Mouse (Mus musculus): Measurements from ENCODE around the gene Abtb2. TPM values are rescaled to one million over a fixed set of nuclear protein-coding genes. Genes with fewer than 3 reads are reported as not detected.

The Abtb2 gene
- total and polyA plus RNA-seq, 3 experiments = 0.12 to 0.13 TPM; not detected in 1

DNA sequence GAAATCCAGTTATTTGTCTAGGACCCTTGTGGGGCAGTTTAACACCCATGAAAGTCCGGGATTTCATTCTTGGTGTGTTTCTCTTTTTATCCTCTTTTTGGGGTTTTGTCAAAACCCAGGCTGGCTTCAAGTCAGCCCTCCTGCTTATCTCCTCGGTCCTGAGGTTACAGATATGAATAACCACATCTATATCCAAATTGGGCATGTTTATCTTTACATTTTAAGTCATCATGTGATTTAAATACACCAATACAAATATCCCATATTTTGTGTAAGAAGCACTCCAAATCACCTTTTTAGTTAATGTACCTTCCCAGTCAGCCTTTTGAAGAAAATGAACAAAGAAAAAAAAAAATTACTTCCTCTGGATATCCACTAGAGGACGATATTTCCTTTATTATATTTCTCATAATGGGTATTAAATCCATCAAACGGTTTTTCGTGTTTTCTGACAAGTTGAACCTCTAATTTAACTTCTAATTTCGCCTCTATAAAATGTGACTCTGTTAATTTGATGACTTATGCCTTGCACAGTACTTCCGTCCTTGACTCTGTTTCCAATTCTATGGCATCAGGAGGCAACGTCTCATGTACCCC is 1.6 kb upstream of the Abtb2 start (continued):
- no peak for TF ChIP-seq MAX (IDR thresholded peaks at IDR 0.05; ENCODE audit: low read length)

DNA sequence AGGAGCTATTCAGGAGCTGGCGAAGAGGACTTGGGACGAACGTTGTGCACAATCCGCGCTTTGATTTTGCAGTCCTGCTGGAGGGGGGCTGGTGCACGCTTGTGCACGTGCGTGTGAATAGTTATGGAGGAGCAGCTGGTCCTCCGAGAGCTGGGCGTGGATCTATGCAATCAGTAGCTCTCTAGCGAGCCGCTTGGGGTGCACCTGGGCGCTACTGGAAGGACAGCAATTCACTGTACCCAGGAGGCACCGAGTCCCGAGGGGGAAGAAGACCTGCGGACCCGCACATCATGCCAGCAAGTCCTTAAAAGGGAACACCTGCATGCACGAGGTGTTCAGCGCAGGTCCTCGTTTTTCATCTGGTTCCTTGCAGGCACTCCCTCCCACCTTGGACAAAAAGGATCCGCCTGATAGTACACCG is 929 bp upstream of the Abtb2 start:
- Histone ChIP-seq H3K79me2 (ENCODE audit: control insufficient read depth, insufficient read depth, low read length, poor library complexity) (no peaks in the 10 kb centered on the region), H3K27me3 (ENCODE audit: control insufficient read depth in 1 of 2, insufficient read depth in 2 of 2, low read length in 2 of 2) (peaks cover 3 to 4% of the 10 kb centered on the region in 2 experiments), H3K4me3 (ENCODE audit: control insufficient read depth in 1 of 2, insufficient read depth in 1 of 2, low read depth in 2 of 2, low read length in 2 of 2) (no peak overlapping the region), H3K36me3 (ENCODE audit: control insufficient read depth in 1 of 2, insufficient read depth in 2 of 2, low read length in 2 of 2) (no peaks in the 10 kb centered on the region), H3K4me1 (ENCODE audit: control insufficient read depth in 1 of 2, insufficient read depth in 2 of 2, low read length in 2 of 2) (no peaks in the 10 kb centered on the region), H3K27ac (ENCODE audit: control insufficient read depth, low read depth, low read length) (no peak overlapping the region), H3K9ac (ENCODE audit: control insufficient read depth, low read depth, low read length, poor library complexity, severe bottlenecking) (no peak overlapping the region), H3K9me3 (replicated peaks; ENCODE audit: insufficient read depth, low read length) (no peaks in the 10 kb centered on the region)
- no peak for DNase-seq (ENCODE audit: low read depth, low spot score)
- no peak for TF ChIP-seq NRF1 (IDR thresholded peaks at IDR 0.05; ENCODE audit: insufficient read depth, low read depth, low read length, poor library complexity, severe bottlenecking)
- no peak for TF ChIP-seq CHD2 (IDR thresholded peaks at IDR 0.05; ENCODE audit: low read length)
- no peak for TF ChIP-seq CTCF (IDR thresholded peaks at IDR 0.05 in 2 of 3, conservative IDR thresholded peaks at IDR 0.05 in 1 of 3; ENCODE audit: control insufficient read depth in 1 of 3, insufficient read depth in 1 of 3, low read depth in 2 of 3, low read length in 3 of 3, poor library complexity in 1 of 3, severe bottlenecking in 1 of 3)
- no peak for TF ChIP-seq SMC3 (IDR thresholded peaks at IDR 0.05; ENCODE audit: low read depth, low read length)
- no peak for TF ChIP-seq ZKSCAN1 (IDR thresholded peaks at IDR 0.05; ENCODE audit: low read depth, low read length)
- no peak for TF ChIP-seq TBP (IDR thresholded peaks at IDR 0.05; ENCODE audit: low read depth, low read length)
- TF ChIP-seq POLR2AphosphoS5 (IDR thresholded peaks at IDR 0.05; ENCODE audit: borderline replicate concordance, low read depth, low read length) = no peak
- no peak for TF ChIP-seq E2F4 (IDR thresholded peaks at IDR 0.05; ENCODE audit: borderline replicate concordance, low read depth, low read length)
- no peak for TF ChIP-seq HCFC1 (IDR thresholded peaks at IDR 0.05; ENCODE audit: low read depth, low read length)
- TF ChIP-seq KAT2A (conservative IDR thresholded peaks at IDR 0.05; ENCODE audit: low read depth, low read length) = no peak
- no peak for TF ChIP-seq MYC (IDR thresholded peaks at IDR 0.05; ENCODE audit: low read depth, low read length)
- TF ChIP-seq ELF1 (IDR thresholded peaks at IDR 0.05; ENCODE audit: low read depth, low read length) = no peak
- no peak for TF ChIP-seq RAD21 (IDR thresholded peaks at IDR 0.05; ENCODE audit: low read depth, low read length)
- TF ChIP-seq NELFE (IDR thresholded peaks at IDR 0.05; ENCODE audit: low read depth, low read length) = no peak
- TF ChIP-seq MAX (IDR thresholded peaks at IDR 0.05; ENCODE audit: low read length) = no peak
- no peak for TF ChIP-seq MAZ (IDR thresholded peaks at IDR 0.05; ENCODE audit: low read depth, low read length)
- TF ChIP-seq MAFK (IDR thresholded peaks at IDR 0.05; ENCODE audit: borderline replicate concordance, low read depth, low read length) = no peak
- no peak for TF ChIP-seq ETS1 (IDR thresholded peaks at IDR 0.05; ENCODE audit: low read depth, low read length)
- TF ChIP-seq SIN3A (IDR thresholded peaks at IDR 0.05; ENCODE audit: low read length) = no peak

DNA sequence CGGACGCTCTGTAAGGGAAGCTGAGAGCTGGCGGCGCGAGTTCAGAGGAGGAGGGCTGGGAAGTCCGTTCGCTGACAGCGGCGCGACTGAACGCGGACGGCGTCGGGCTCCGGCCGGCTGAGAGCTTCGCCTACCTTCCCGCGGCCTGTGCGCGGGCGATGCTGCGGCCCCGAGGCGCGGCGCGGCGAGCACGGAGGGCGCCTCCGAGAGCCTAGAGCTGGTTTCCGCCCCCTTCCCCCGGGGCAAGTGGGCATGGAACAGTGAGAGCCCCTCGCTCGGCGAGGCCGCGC is 258 bp downstream of the Abtb2 start:
- no peak for DNase-seq (ENCODE audit: low read depth, low spot score)
- Histone ChIP-seq H3K4me1 (ENCODE audit: control insufficient read depth in 1 of 2, insufficient read depth in 2 of 2, low read length in 2 of 2) (no peaks in the 10 kb centered on the region), H3K36me3 (ENCODE audit: control insufficient read depth in 1 of 2, insufficient read depth in 2 of 2, low read length in 2 of 2) (no peaks in the 10 kb centered on the region), H3K27me3 (ENCODE audit: control insufficient read depth in 1 of 2, insufficient read depth in 2 of 2, low read length in 2 of 2) (peaks cover 3 to 4% of the 10 kb centered on the region in 2 experiments), H3K79me2 (ENCODE audit: control insufficient read depth, insufficient read depth, low read length, poor library complexity) (no peaks in the 10 kb centered on the region), H3K27ac (ENCODE audit: control insufficient read depth, low read depth, low read length) (no peak overlapping the region), H3K9me3 (replicated peaks; ENCODE audit: insufficient read depth, low read length) (no peaks in the 10 kb centered on the region), H3K4me3 (ENCODE audit: control insufficient read depth in 1 of 2, insufficient read depth in 1 of 2, low read depth in 2 of 2, low read length in 2 of 2) (no peak overlapping the region), H3K9ac (ENCODE audit: control insufficient read depth, low read depth, low read length, poor library complexity, severe bottlenecking) (no peak overlapping the region)
- TF ChIP-seq SMC3 (IDR thresholded peaks at IDR 0.05; ENCODE audit: low read depth, low read length) (no peak), MAZ (IDR thresholded peaks at IDR 0.05; ENCODE audit: low read depth, low read length) (no peak), NRF1 (IDR thresholded peaks at IDR 0.05; ENCODE audit: insufficient read depth, low read depth, low read length, poor library complexity, severe bottlenecking) (no peak), ELF1 (IDR thresholded peaks at IDR 0.05; ENCODE audit: low read depth, low read length) (no peak), ZMIZ1 (IDR thresholded peaks at IDR 0.05; ENCODE audit: low read depth, low read length) (no peak), ZC3H11A (IDR thresholded peaks at IDR 0.05; ENCODE audit: low read depth, low read length) (no peak), MYC (IDR thresholded peaks at IDR 0.05; ENCODE audit: low read depth, low read length) (no peak), RCOR1 (IDR thresholded peaks at IDR 0.05; ENCODE audit: low read depth, low read length) (no peak), E2F4 (IDR thresholded peaks at IDR 0.05; ENCODE audit: borderline replicate concordance, low read depth, low read length) (no peak), CHD1 (IDR thresholded peaks at IDR 0.05; ENCODE audit: low read depth, low read length) (no peak), EP300 (IDR thresholded peaks at IDR 0.05; ENCODE audit: low read depth in 1 of 2, low read length in 2 of 2) (no peak), JUND (IDR thresholded peaks at IDR 0.05; ENCODE audit: low read depth, low read length) (no peak), HCFC1 (IDR thresholded peaks at IDR 0.05; ENCODE audit: low read depth, low read length) (no peak), CTCF (IDR thresholded peaks at IDR 0.05 in 2 of 3, conservative IDR thresholded peaks at IDR 0.05 in 1 of 3; ENCODE audit: control insufficient read depth in 1 of 3, insufficient read depth in 1 of 3, low read depth in 2 of 3, low read length in 3 of 3, poor library complexity in 1 of 3, severe bottlenecking in 1 of 3) (no peak), BHLHE40 (IDR thresholded peaks at IDR 0.05; ENCODE audit: borderline replicate concordance, low read depth, low read length) (no peak), TCF12 (IDR thresholded peaks at IDR 0.05; ENCODE audit: low read depth, low read length) (no peak), MEF2A (IDR thresholded peaks at IDR 0.05; ENCODE audit: extremely low read depth, insufficient replicate concordance, low read depth, low read length, poor library complexity, severe bottlenecking) (no peak)

Data from MEL (cell line).